Mouse (Mus musculus): Measurements from ENCODE around the gene Nipal3. TPM values are rescaled to one million over a fixed set of nuclear protein-coding genes. Genes with fewer than 3 reads are reported as not detected.

Gene Nipal3
- polyA plus RNA-seq (2015; fragmentation: Nextera tagmentation; extraction: Ambion mirVana): 1.6 TPM in 2 replicates

DNA sequence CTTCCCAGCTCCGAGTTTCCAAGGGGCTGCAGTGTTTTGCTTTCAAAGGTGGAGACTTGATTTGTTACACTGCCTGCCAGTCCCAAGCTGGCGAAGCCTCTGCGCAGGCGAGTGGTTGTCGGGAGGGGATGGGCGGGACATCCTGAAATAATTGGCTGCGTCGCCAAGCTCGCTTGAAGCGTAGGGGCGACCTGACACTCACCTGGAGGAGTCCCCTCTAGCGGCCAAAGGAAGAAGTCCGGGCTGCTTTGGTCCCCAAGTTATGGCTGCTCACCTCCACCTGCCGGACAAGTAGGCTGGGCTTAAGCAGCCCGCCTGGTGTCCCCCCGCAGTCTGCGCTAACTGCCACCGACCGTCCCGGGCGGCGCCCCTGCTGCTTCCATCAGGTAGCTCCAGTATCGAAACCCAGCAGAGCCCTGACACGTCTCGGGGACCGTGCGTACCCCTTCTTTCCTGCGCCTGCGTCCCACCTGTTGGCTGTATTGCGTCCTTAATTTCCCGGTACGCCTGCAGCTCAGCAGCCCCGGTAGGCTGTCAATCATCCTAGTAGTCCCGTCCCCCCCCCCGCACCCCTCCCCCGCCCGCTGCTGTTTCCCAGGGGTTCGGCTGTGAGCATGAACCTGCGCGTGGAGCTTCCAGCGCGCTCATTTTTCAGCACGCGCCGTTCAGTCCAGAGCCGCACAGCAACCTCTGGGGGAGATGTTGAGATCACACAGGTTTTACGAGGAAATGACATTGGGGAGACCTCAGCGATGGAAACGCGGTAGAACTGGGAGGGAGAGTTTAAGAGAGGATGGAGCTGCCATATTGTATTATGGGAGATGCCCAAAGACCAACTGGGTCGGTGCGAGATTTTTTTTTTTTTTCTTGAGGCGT lies at the start of gene Nipal3, which contains the start of gene Stpg1:
Nipal3 (minus strand) TSS at position 518 of the 876 bp plus-strand sequence.
Stpg1 (plus strand) TSS at position 270 of the 876 bp plus-strand sequence.
- Histone ChIP-seq H3K36me3 (replicated peaks; ENCODE audit: insufficient read depth, low read length) (peaks cover 4% of the 10 kb centered on the region; the same call in 1 of the 2 replicates), H3K27ac (ENCODE audit: low read depth) (peak within 1 kb of the TSS; percentile 63), H3K4me2 (ENCODE audit: low read depth, low read length) (peak within 1 kb of the TSS; percentile 100), H3K4me3 (ENCODE audit: low read depth, low read length) (peak within 1 kb of the TSS; percentile 74), H3K9me3 (ENCODE audit: low read length) (no peaks in the 10 kb centered on the region), H3K9ac (replicated peaks) (peak within 1 kb of the TSS; percentile 55), H3K27me3 (ENCODE audit: insufficient read depth, low read length) (no peaks in the 10 kb centered on the region), H3K4me1 (ENCODE audit: insufficient read depth) (peaks cover 15% of the 10 kb centered on the region)
- 1% methylated on average over 53 of the region's 53 CpGs for WGBS (ENCODE audit: insufficient replicate concordance)
- TF ChIP-seq EP300 (IDR thresholded peaks at IDR 0.05; ENCODE audit: low read depth) (no peak), CTCF (IDR thresholded peaks at IDR 0.05; ENCODE audit: low read depth) (peak; percentile 83)
- DNase-seq (peak; percentile 92), ATAC-seq (peak; percentile 98)

DNA sequence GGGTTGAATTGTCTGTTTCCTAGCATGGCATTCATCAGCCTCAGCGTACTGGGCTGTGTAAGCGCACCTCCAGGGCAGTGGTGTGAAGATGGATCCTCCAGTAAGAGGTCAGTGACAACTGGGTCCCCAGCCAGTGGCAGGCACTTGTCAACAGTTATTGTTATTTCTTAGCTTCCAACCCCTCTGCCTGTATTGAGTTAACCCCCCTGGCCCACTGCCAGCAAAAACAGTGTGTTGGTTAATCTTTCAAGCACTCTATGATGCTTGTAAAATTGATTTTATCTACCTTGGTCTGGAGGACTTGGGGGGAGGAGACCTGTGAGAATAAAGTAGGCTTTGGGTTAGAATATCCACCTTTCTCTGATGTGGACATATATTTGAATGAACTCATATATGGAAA lies 49.4 kb upstream of the Nipal3 start:
- H3K9ac ChIP-seq (replicated peaks): no peak overlapping the region
- H3K9me3 ChIP-seq (ENCODE audit: low read length): no peaks in the 10 kb centered on the region
- H3K27me3 ChIP-seq (ENCODE audit: insufficient read depth, low read length): no peaks in the 10 kb centered on the region
- DNase-seq (no peak), ATAC-seq (no peak)
- 83% methylated on average over 2 of the region's 2 CpGs for WGBS (ENCODE audit: insufficient replicate concordance)
- H3K4me2 ChIP-seq (ENCODE audit: low read depth, low read length): no peak overlapping the region
- no peaks in the 10 kb centered on the region for H3K36me3 ChIP-seq (replicated peaks; ENCODE audit: insufficient read depth, low read length)
- 0 out of 2 replicates have a peak, but pooled peaks cover 8% of the 10 kb centered on the region for H3K4me1 ChIP-seq (ENCODE audit: insufficient read depth)
- no peak overlapping the region for H3K4me3 ChIP-seq (ENCODE audit: low read depth, low read length)
- TF ChIP-seq EP300 (IDR thresholded peaks at IDR 0.05; ENCODE audit: low read depth) (no peak), CTCF (IDR thresholded peaks at IDR 0.05; ENCODE audit: low read depth) (no peak)
- no peak overlapping the region for H3K27ac ChIP-seq (ENCODE audit: low read depth)

DNA sequence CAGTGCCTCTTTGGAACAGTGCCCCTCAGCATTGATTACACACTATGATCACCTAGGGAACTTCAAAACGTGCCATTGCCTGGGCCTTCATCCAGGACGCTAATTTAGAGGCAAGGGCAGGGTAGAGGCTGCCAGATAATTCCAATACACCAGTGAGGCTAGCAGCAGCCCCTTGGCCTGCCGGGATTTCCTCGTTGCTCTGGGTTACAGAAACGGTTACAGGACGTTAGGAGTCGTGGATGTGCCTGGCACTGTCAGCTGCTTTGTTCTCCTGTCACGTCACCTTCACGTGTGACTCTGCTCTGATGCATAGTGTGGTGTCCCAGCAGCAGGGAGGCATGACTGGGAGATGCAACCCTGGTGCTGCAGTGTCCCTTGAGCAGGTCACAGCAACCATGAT lies 45.2 kb upstream of the Nipal3 start:
- 65% methylated on average over 9 of the region's 9 CpGs for WGBS (ENCODE audit: insufficient replicate concordance)
- no peak for ATAC-seq
- 0 out of 2 replicates have a peak, but pooled peaks cover 4% of the 10 kb centered on the region for H3K4me1 ChIP-seq (ENCODE audit: insufficient read depth)
- H3K4me2 ChIP-seq (ENCODE audit: low read depth, low read length): no peak overlapping the region
- no peak for DNase-seq
- no peaks in the 10 kb centered on the region for H3K36me3 ChIP-seq (replicated peaks; ENCODE audit: insufficient read depth, low read length)
- H3K4me3 ChIP-seq (ENCODE audit: low read depth, low read length): no peak overlapping the region
- no peaks in the 10 kb centered on the region for H3K27me3 ChIP-seq (ENCODE audit: insufficient read depth, low read length)
- H3K27ac ChIP-seq (ENCODE audit: low read depth): no peak overlapping the region
- H3K9ac ChIP-seq (replicated peaks): no peak overlapping the region
- no peaks in the 10 kb centered on the region for H3K9me3 ChIP-seq (ENCODE audit: low read length)
- TF ChIP-seq CTCF (IDR thresholded peaks at IDR 0.05; ENCODE audit: low read depth): no peak
- TF ChIP-seq EP300 (IDR thresholded peaks at IDR 0.05; ENCODE audit: low read depth): no peak

DNA sequence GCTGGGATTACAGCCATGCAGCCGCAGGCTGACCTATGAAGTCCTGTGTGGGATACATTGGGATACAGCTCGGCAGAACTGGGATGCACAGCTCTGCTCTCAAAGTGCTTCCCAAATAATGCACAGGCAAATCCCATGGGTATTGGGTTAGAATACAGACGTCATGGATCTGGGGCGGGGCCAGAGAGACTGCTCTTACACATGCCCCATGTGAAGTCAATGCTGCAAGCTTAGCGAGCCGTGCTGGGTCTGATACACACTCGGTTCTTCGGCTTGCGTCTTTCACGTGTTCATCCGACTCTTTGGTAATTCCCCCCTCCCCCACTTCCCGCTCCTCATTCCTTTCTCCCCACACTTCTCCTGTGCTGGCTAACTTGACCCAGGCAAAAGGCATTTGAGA lies 44.2 kb upstream of the Nipal3 start:
- H3K4me1 ChIP-seq (ENCODE audit: insufficient read depth): no peaks in the 10 kb centered on the region
- TF ChIP-seq EP300 (IDR thresholded peaks at IDR 0.05; ENCODE audit: low read depth) (no peak), CTCF (IDR thresholded peaks at IDR 0.05; ENCODE audit: low read depth) (no peak)
- no peaks in the 10 kb centered on the region for H3K9me3 ChIP-seq (ENCODE audit: low read length)
- H3K27me3 ChIP-seq (ENCODE audit: insufficient read depth, low read length): no peaks in the 10 kb centered on the region
- ATAC-seq: no peak
- no peak overlapping the region for H3K27ac ChIP-seq (ENCODE audit: low read depth)
- no peak overlapping the region for H3K4me2 ChIP-seq (ENCODE audit: low read depth, low read length)
- H3K36me3 ChIP-seq (replicated peaks; ENCODE audit: insufficient read depth, low read length): no peaks in the 10 kb centered on the region
- no peak for DNase-seq
- no peak overlapping the region for H3K4me3 ChIP-seq (ENCODE audit: low read depth, low read length)
- H3K9ac ChIP-seq (replicated peaks): no peak overlapping the region
- WGBS (ENCODE audit: insufficient replicate concordance): 79% methylated on average over 12 of the region's 12 CpGs

DNA sequence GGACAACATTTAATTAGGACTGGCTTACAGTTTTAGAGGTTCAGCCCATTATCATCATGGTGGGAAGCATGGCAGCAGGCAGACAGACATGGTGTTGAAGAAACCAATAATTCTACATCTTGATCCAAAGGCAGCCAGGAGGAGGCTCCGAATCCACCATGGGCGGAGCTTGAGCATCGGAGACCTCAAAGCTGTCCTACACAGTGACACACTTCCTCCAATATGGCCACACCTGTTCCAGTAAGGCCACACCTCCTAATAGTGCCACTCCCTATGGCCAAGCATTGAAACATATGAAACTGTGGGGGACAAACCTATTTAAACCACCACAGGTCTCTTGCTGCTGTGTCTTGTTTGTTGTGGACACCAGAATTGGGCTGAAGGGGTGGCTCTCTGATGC lies 40.2 kb upstream of the Nipal3 start:
- DNase-seq: no peak
- 86% methylated on average over 3 of the region's 3 CpGs for WGBS (ENCODE audit: insufficient replicate concordance)
- Histone ChIP-seq H3K27me3 (ENCODE audit: insufficient read depth, low read length) (no peaks in the 10 kb centered on the region), H3K9me3 (ENCODE audit: low read length) (peaks cover 7% of the 10 kb centered on the region; the same call in 1 of the 2 replicates), H3K27ac (ENCODE audit: low read depth) (no peak overlapping the region), H3K9ac (replicated peaks) (no peak overlapping the region), H3K36me3 (replicated peaks; ENCODE audit: insufficient read depth, low read length) (no peaks in the 10 kb centered on the region), H3K4me3 (ENCODE audit: low read depth, low read length) (no peak overlapping the region), H3K4me1 (ENCODE audit: insufficient read depth) (no peaks in the 10 kb centered on the region), H3K4me2 (ENCODE audit: low read depth, low read length) (no peak overlapping the region)
- ATAC-seq: no peak
- TF ChIP-seq CTCF (IDR thresholded peaks at IDR 0.05; ENCODE audit: low read depth) (no peak), EP300 (IDR thresholded peaks at IDR 0.05; ENCODE audit: low read depth) (no peak)

DNA sequence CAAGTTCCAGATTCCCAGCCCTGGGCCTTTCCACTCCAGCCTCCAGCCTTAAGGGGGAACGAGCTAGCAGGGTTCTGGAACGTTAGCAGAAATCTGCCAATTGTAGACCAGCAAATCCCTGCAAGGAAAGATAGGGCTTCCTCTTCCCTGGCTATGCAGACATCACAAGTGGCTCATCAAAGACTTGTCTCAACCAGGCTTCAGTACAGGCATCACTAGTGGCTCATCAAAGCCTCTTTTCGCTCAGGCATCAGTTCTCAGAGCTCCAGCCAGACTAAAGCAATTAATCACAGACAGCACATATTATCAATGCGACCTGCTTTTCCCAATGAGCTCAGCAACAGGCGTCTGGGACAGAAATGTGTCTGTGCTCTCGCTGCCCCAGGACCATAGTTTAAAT lies 38.2 kb upstream of the Nipal3 start:
- TF ChIP-seq EP300 (IDR thresholded peaks at IDR 0.05; ENCODE audit: low read depth) (no peak), CTCF (IDR thresholded peaks at IDR 0.05; ENCODE audit: low read depth) (no peak)
- Histone ChIP-seq H3K36me3 (replicated peaks; ENCODE audit: insufficient read depth, low read length) (no peaks in the 10 kb centered on the region), H3K4me2 (ENCODE audit: low read depth, low read length) (no peak overlapping the region), H3K4me3 (ENCODE audit: low read depth, low read length) (no peak overlapping the region), H3K4me1 (ENCODE audit: insufficient read depth) (no peaks in the 10 kb centered on the region), H3K9me3 (ENCODE audit: low read length) (peaks cover 7% of the 10 kb centered on the region; the same call in 1 of the 2 replicates), H3K27me3 (ENCODE audit: insufficient read depth, low read length) (no peaks in the 10 kb centered on the region), H3K27ac (ENCODE audit: low read depth) (no peak overlapping the region), H3K9ac (replicated peaks) (no peak overlapping the region)
- no peak for ATAC-seq
- 57% methylated on average over 6 of the region's 6 CpGs for WGBS (ENCODE audit: insufficient replicate concordance)
- no peak for DNase-seq

All from liver, postnatal 0 days (tissue).